Mouse (Mus musculus): ENCODE measurements around the gene Sap30l.

DNA sequence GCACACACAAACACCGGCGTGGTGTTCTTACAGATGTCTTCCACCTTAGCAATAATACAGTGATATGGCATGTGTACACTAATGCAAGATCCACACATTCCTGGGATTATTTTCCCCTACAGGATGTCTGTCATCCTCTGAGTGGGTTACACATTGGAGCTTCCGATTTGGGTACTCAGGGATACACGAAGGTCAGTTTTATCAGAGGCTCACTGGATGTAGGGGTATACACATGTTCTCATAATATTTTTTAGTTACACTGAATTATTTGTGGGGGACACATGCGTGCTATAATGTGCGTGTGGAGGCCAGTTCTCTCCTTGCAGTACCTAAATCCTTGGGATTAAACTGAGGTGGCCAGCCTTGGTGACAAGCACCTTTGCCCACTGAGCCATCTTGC lies 32.6 kb downstream of the Sap30l start:
- TF ChIP-seq CTCF (IDR thresholded peaks at IDR 0.05; ENCODE audit: extremely low read depth, insufficient read length, insufficient replicate concordance, low read depth, low read length) (no peak), POLR2A (IDR thresholded peaks at IDR 0.05; ENCODE audit: low read depth, low read length) (no peak)

Measured in small intestine, adult 2 months (tissue).